Mouse (Mus musculus): Measurements from ENCODE around the gene Rbbp9.

The Rbbp9 gene

DNA sequence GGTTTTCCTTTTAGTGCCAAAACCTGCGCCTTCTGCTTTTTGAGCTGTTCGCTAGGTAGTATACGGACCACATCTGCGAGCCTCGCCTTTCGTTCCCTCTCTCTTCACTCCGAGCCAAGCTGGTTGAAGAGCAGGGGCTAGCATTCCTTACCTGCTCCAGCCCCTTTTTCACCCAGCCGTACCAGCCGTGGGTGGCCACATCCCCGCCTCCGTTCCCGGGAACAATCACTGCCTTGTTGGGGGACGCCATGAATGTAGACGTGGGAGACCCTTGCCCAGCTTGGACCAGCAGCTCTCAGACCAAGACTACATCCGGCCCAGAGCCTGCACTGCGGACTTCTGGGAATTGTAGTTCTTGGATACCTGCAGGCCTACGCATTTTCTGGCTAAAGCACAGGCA is at the start of gene Rbbp9:
TSS of gene Rbbp9 (minus strand) at position 341 of the 400 bp plus-strand sequence.
- in situ Hi-C loops (cut with MboI, MseI), result no loop called here

DNA sequence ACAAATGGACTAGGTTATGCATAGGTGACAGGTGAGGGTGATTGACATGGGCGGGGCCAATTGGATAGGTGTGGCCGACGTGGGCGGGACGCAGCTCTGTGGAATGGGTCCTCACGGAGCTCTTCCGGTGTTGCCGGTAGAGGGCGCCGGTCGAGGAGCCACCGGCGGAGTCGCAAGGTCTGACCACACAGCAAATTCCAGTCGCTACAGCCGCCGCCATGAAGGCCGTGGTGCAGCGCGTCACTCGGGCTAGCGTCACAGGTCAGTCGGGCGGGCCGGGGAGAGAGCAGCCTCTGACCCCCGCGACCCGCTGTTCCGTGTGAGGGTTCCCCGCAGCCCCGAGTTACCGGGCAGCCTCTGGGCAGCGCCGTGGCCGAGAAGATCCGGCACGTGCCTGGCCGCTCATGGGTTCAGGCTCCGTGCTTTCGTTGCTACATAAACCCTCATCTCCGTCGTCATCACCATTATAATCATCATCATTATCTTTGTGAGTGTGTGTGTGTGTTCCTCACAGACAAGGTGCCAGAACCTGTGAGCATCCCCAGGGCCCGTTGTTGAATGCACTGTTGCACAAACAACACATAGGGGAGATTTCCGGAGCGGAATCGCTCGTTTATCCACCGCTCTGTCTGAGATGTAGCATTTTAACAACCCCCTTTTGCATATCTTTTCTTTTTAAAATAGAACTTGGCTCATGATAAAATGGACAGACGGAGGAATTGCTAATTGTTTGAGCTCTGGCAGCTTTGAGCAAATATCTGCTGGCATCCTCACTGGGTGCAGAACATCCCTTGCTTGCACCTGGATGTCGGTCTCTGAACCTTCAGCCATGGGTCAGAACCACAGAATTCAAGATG is 49.4 kb upstream of the Rbbp9 start, which contains the start of gene Dtd1:
TSS of gene Dtd1 (plus strand) at position 67 of the 857 bp plus-strand sequence.
- in situ Hi-C loops (cut with MboI, MseI), result loop anchor here (10.0 to 25.0 kb wide), 2 partner anchors 1312 to 1535 kb away; partner anchors contain the start of genes Naa20 (in 2 of the 2) and Snrpb2 (in 1 of the 2)

GRCm38 (mm10) chr2:144598006-144598405 is 47.3 kb upstream of the Rbbp9 start:
- in situ Hi-C loops (cut with MboI, MseI), result loop anchor here (10.0 to 25.0 kb wide), 2 partner anchors 1314 to 1533 kb away; partner anchors contain the start of genes Naa20 (in 2 of the 2) and Snrpb2 (in 1 of the 2)

DNA sequence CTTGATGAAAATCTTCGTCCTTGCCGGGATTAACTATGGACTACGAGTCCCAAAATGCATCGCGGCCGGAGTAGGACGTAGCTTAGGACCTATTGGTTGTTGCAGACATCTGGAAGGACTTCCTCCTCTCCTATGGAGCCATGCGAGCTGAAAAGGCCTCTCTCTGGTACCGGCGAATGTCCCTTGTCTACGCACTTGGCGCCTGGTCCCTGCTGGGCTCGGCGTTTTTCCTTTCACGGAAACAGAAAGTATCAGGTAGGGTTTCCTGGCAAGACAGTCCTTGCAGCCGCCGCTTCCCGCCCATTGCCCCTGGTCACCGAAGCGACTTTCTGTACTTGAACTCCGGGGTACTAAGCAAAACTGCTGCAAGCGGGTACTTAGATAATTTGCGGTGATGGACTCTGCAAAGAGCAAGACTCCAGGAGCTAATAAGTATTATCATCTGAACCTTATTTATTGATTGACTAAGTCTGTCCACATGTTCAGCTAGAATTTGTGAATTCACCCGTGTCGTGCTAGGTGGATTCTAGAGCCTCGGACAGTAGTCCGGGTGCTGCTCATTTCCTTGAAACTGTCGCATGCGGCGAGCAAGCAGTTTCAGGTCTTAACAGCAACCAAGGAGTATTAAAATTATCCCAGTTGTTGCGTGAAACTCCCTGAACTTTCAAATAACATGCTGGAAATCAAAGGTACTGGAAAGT is 43.4 kb upstream of the Rbbp9 start, which contains the start of gene Smim26:
TSS of gene Smim26 (plus strand) at position 104 of the 701 bp plus-strand sequence.
- in situ Hi-C loops (cut with MboI, MseI), result loop anchor here (10.0 to 25.0 kb wide), 2 partner anchors 1318 to 1529 kb away; partner anchors contain the start of genes Naa20 (in 2 of the 2) and Snrpb2 (in 1 of the 2)

DNA sequence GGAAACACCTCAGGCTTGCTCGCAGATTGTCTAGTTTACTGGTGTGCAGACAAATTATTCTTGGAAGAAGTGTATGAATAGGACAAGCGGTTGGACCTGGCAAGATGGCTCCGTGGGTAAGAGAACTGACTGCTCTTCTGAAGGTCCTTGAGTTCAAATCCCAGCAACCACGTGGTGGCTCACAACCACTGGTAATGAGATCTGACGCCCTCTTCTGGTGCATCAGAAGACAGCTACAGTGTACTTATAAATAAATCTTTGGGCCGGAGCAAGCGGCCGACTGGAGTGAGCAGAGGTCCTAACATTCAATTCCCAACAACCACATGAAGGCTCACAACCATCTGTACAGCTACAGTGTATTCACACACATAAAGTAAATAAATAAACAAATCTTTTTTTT is 42.4 kb upstream of the Rbbp9 start:
- in situ Hi-C loops (cut with MboI, MseI), result loop anchor here (10.0 to 25.0 kb wide), 2 partner anchors 1319 to 1528 kb away; partner anchors contain the start of genes Naa20 (in 2 of the 2) and Snrpb2 (in 1 of the 2)

DNA sequence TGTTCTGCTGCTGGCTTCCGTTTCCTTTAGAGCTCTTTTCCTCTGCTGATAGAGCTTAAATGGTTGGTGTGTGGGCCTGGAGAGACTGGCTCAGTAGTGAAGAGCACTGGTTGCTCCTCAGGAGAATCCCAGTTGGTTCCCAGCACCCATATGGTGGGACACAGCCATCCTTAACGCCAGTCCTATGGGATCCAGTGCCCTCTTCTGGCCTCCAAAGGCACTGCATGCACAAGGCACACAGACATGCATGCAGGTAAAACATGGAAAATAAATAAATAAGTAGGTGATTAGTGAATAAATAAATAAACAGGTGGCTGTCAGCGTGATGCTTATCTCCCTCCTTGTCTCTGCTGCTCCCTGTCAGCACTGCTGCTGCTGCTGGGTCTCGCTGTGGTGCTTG is 38.1 kb upstream of the Rbbp9 start:
- in situ Hi-C loops (cut with MboI, MseI), result loop anchor here (10.0 to 25.0 kb wide), 2 partner anchors 314 to 1324 kb away; partner anchors contain the start of genes Naa20 (in 2 of the 2), Mgme1 (in 1 of the 2) and Snx5 (in 1 of the 2)

GRCm38 (mm10) chr2:144555820-144556552 is 5.3 kb upstream of the Rbbp9 start, which contains the start of gene Sec23b:
TSS of gene Sec23b (plus strand) at chr2:144556229.
- in situ Hi-C loops (cut with MboI, MseI), result no loop called here

GRCm38 (mm10) chr2:144555286-144555819 is 4.7 kb upstream of the Rbbp9 start:
- in situ Hi-C loops (cut with MboI, MseI), result no loop called here

DNA sequence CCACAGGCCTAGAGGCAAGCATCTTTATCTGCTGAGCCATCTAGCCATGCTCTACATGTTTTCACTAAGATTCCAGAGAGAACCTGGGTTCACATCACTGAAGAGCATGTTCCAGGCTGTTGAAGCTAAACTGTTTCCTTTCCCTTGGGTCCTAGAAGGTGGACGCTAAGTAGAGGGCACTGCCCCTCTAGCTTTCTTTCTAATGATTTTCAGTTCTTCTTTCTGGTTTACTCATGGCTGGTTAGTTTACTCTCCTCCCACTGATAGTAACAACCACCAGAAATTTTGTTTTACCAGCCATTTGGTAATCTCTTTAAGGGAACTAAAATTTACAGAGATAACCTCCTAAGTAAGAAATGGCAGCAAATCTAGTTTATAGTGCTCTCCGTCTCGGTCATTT is 3.2 kb upstream of the Rbbp9 start:
- in situ Hi-C loops (cut with MboI, MseI), result no loop called here

- in situ Hi-C loops (cut with MboI, MseI), result no loop called here
Observed at GRCm38 (mm10) chr2:144547559-144547958, 3.1 kb downstream of the Rbbp9 start.

DNA sequence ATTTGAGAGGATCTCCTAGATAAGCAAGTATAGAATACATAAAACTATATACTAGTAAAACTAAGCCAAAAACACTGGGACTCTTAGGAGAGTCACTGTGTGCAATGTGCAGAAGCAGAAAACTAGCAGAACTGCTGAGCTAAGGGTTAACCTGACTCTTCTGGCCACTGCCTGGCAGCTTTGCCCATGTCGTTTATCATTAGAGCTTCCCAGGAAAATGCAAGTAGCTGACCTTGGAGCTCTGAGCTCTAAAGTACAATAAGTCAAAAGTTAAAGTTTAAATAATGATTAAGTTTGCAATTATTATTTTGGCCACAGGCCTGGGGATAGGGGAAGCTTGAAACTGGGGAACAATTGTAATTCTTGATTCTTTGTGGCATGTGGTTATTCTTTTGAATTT is 5.2 kb downstream of the Rbbp9 start:
- in situ Hi-C loops (cut with MboI, MseI), result no loop called here

- in situ Hi-C loops (cut with MboI, MseI), result no loop called here
Observed at GRCm38 (mm10) chr2:144545061-144545460, 5.6 kb downstream of the Rbbp9 start.

DNA sequence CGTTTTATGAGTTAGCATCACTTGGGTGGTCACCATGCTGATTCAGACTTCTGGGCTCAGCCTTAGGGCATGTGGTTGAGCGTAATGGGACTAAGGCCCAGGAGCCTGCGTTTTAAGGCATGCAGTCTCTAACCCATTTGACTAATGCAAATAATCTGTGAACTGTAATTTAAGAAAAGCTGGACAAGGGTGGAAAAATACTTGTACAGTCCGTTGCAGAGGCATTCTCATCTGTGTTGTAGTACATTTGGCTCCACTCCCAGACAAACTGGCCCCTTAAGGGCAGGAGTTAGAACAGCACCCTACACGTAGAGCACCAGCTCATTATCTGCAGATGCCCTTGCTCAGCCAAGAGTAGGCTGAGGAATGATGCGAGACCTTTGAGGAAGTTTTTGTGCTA is 6.0 kb downstream of the Rbbp9 start:
- in situ Hi-C loops (cut with MboI, MseI), result no loop called here

DNA sequence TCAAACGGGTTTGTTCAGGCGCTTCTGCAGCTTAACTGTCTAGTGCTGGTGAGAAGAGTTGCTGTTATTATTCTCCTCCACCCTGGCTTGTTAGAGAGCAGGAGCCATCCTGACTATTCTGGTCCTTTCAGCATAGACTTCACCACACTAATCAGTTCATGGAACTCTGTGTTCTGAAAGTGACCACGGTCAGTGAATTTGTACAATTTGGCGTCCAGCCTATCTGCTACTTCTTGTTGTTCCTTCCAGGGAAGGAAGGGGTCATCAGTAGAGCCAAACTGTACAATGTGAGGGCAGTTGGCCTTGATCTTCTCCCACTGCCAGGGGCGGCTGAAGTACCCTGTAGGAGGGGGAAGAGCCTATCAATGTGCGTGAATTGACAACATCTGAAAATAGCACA is 7.0 kb downstream of the Rbbp9 start:
- in situ Hi-C loops (cut with MboI, MseI), result no loop called here

GRCm38 (mm10) chr2:144541246-144541645 is 9.4 kb downstream of the Rbbp9 start:
- in situ Hi-C loops (cut with MboI, MseI), result no loop called here

DNA sequence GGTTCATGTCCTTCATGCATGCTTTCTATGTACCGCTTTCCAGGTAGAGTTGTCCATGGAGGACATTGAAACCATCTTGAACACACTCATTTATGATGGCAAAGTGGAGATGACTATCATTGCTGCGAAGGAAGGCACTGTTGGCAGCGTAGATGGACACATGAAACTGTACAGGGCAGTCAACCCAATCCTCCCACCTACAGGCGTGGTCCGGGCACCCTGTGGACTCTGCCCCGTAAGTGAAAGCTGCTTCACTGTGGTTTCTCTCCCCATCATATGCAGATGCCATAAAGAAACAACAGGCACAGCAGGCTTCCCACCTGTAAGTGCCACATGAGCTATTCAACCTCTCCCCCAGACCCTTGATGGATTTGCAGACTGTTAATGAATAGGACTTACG is 13.5 kb downstream of the Rbbp9 start:
- in situ Hi-C loops (cut with MboI, MseI), result no loop called here

GRCm38 (mm10) chr2:144527821-144528174 is 22.9 kb downstream of the Rbbp9 start:
- in situ Hi-C loops (cut with MboI, MseI), result loop anchor here in 1 of 2 experiments (5.0 kb wide), 1 partner anchor 515 kb away; the partner anchor contains the start of gene Rrbp1

GRCm38 (mm10) chr2:144526981-144527820 is 23.5 kb downstream of the Rbbp9 start, which contains the start of the genes Dzank1 and Polr3f:
TSS of gene Dzank1 (minus strand) at chr2:144527414.
TSS of gene Polr3f (plus strand) at chr2:144527718.
- in situ Hi-C loops (cut with MboI, MseI), result loop anchor here in 1 of 2 experiments (5.0 kb wide), 1 partner anchor 515 kb away; the partner anchor contains the start of gene Rrbp1

DNA sequence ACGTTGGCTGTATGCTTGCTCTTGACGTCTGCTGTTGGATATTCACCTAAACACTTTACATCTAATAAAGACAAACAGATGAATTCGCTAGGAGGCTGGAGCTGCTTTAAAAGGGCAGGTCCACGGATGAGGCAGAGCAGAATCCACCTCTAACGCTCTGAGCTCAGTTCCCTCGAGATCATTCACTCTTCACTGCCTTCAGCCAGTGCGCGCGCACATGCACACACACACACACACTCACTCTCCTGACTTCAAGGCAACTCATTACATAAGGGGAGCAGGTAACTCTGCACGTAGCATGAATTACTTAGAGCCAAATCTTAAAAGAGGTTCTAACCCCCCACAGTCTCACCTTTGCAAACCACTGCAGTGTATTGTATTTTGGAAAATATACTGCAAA is 24.8 kb downstream of the Rbbp9 start:
- in situ Hi-C loops (cut with MboI, MseI), result loop anchor here in 1 of 2 experiments (5.0 kb wide), 1 partner anchor 514 kb away; the partner anchor contains the start of gene Rrbp1

Data from T-helper 17 cell (primary cell).